Mouse (Mus musculus): Measurements from ENCODE around the gene March9. TPM values are rescaled to one million over a fixed set of nuclear protein-coding genes. Genes with fewer than 3 reads are reported as not detected.

Gene March9
- polyA plus RNA-seq, 1 experiment, result 1.3 TPM

GRCm38 (mm10) chr10:127041774-127042338 lies 18.1 kb downstream of the March9 start:
- TF ChIP-seq FLI1 (IDR thresholded peaks at IDR 0.05; ENCODE audit: low read length), result no peak
- no peak for TF ChIP-seq GATA1 (IDR thresholded peaks at IDR 0.05; ENCODE audit: borderline replicate concordance, low read length)
- Histone ChIP-seq H3K4me3 (replicated peaks) (peak overlapping the region; percentile 94), H3K9me3 (no peaks in the 10 kb centered on the region), H3K4me1 (peaks cover 38% of the 10 kb centered on the region), H3K27me3 (replicated peaks) (peaks cover 34% of the 10 kb centered on the region), H3K36me3 (replicated peaks; ENCODE audit: low read length) (peaks cover 22% of the 10 kb centered on the region)

GRCm38 (mm10) chr10:127041274-127041766 lies 18.7 kb downstream of the March9 start, which contains the start of the genes Mettl1 and Eef1akmt3:
Mettl1 (plus strand) TSS chr10:127041414.
Eef1akmt3 (minus strand) TSS chr10:127041513.
- H3K4me3 ChIP-seq (replicated peaks), result peak within 1 kb of the TSS; percentile 94
- peaks cover 35% of the 10 kb centered on the region for H3K27me3 ChIP-seq (replicated peaks)
- H3K4me1 ChIP-seq, result peaks cover 38% of the 10 kb centered on the region
- no peaks in the 10 kb centered on the region for H3K9me3 ChIP-seq
- H3K36me3 ChIP-seq (replicated peaks; ENCODE audit: low read length), result peaks cover 18% of the 10 kb centered on the region
- no peak for TF ChIP-seq GATA1 (IDR thresholded peaks at IDR 0.05; ENCODE audit: borderline replicate concordance, low read length)

- peaks cover 40% of the 10 kb centered on the region for H3K27me3 ChIP-seq (replicated peaks)
- no peaks in the 10 kb centered on the region for H3K9me3 ChIP-seq
- peak overlapping the region; percentile 94 for H3K4me3 ChIP-seq (replicated peaks)
- H3K4me1 ChIP-seq, result peaks cover 35% of the 10 kb centered on the region
- TF ChIP-seq FLI1 (IDR thresholded peaks at IDR 0.05; ENCODE audit: low read length), result no peak
- H3K36me3 ChIP-seq (replicated peaks; ENCODE audit: low read length), result peaks cover 14% of the 10 kb centered on the region
Observed at GRCm38 (mm10) chr10:127040569-127041214, 19.3 kb downstream of the March9 start.

GRCm38 (mm10) chr10:127037641-127038040 lies 22.3 kb downstream of the March9 start:
- Histone ChIP-seq H3K4me3 (replicated peaks) (no peak overlapping the region), H3K9me3 (no peaks in the 10 kb centered on the region), H3K36me3 (replicated peaks; ENCODE audit: low read length) (no peaks in the 10 kb centered on the region), H3K4me1 (peaks cover 25% of the 10 kb centered on the region), H3K27me3 (replicated peaks) (peaks cover 40% of the 10 kb centered on the region)
- TF ChIP-seq GATA1 (IDR thresholded peaks at IDR 0.05; ENCODE audit: borderline replicate concordance, low read length) (no peak), FLI1 (IDR thresholded peaks at IDR 0.05; ENCODE audit: low read length) (no peak)

- no peaks in the 10 kb centered on the region for H3K36me3 ChIP-seq (replicated peaks; ENCODE audit: low read length)
- no peak for TF ChIP-seq FLI1 (IDR thresholded peaks at IDR 0.05; ENCODE audit: low read length)
- no peak for TF ChIP-seq GATA1 (IDR thresholded peaks at IDR 0.05; ENCODE audit: borderline replicate concordance, low read length)
- no peak overlapping the region for H3K4me3 ChIP-seq (replicated peaks)
- H3K9me3 ChIP-seq, result no peaks in the 10 kb centered on the region
- H3K4me1 ChIP-seq, result peaks cover 14% of the 10 kb centered on the region
- peaks cover 37% of the 10 kb centered on the region for H3K27me3 ChIP-seq (replicated peaks)
Observed at GRCm38 (mm10) chr10:127036273-127036672, 23.7 kb downstream of the March9 start.

GRCm38 (mm10) chr10:127033301-127033741 lies 26.7 kb downstream of the March9 start:
- Histone ChIP-seq H3K4me3 (replicated peaks) (no peak overlapping the region), H3K36me3 (replicated peaks; ENCODE audit: low read length) (peaks cover 11% of the 10 kb centered on the region), H3K9me3 (no peaks in the 10 kb centered on the region), H3K27me3 (replicated peaks) (peaks cover 14% of the 10 kb centered on the region), H3K4me1 (peaks cover 16% of the 10 kb centered on the region; the same call in 1 of the 2 replicates)
- no peak for TF ChIP-seq GATA1 (IDR thresholded peaks at IDR 0.05; ENCODE audit: borderline replicate concordance, low read length)
- TF ChIP-seq FLI1 (IDR thresholded peaks at IDR 0.05; ENCODE audit: low read length), result no peak

GRCm38 (mm10) chr10:127030336-127031296 lies 29.4 kb downstream of the March9 start, which contains the start of gene Tsfm:
Tsfm (minus strand) TSS chr10:127030840.
- peaks cover 37% of the 10 kb centered on the region for H3K36me3 ChIP-seq (replicated peaks; ENCODE audit: low read length)
- H3K27me3 ChIP-seq (replicated peaks), result no peaks in the 10 kb centered on the region
- H3K9me3 ChIP-seq, result no peaks in the 10 kb centered on the region
- TF ChIP-seq FLI1 (IDR thresholded peaks at IDR 0.05; ENCODE audit: low read length) (no peak), GATA1 (IDR thresholded peaks at IDR 0.05; ENCODE audit: borderline replicate concordance, low read length) (no peak)
- H3K4me1 ChIP-seq, result peaks cover 16% of the 10 kb centered on the region; the same call in 1 of the 2 replicates
- H3K4me3 ChIP-seq (replicated peaks), result peak within 1 kb of the TSS; percentile 97

GRCm38 (mm10) chr10:127018422-127018821 lies 41.6 kb downstream of the March9 start:
- Histone ChIP-seq H3K27me3 (replicated peaks) (peaks cover 18% of the 10 kb centered on the region), H3K4me1 (peaks cover 5% of the 10 kb centered on the region; the same call in 1 of the 2 replicates), H3K36me3 (replicated peaks; ENCODE audit: low read length) (peaks cover 29% of the 10 kb centered on the region), H3K9me3 (no peaks in the 10 kb centered on the region), H3K4me3 (replicated peaks) (no peak overlapping the region)
- TF ChIP-seq GATA1 (IDR thresholded peaks at IDR 0.05; ENCODE audit: borderline replicate concordance, low read length), result no peak
- TF ChIP-seq FLI1 (IDR thresholded peaks at IDR 0.05; ENCODE audit: low read length), result no peak

GRCm38 (mm10) chr10:127017071-127017470 lies 42.9 kb downstream of the March9 start:
- peaks cover 5% of the 10 kb centered on the region; the same call in 1 of the 2 replicates for H3K4me1 ChIP-seq
- H3K4me3 ChIP-seq (replicated peaks), result no peak overlapping the region
- TF ChIP-seq GATA1 (IDR thresholded peaks at IDR 0.05; ENCODE audit: borderline replicate concordance, low read length) (no peak), FLI1 (IDR thresholded peaks at IDR 0.05; ENCODE audit: low read length) (no peak)
- H3K36me3 ChIP-seq (replicated peaks; ENCODE audit: low read length), result peaks cover 17% of the 10 kb centered on the region
- peaks cover 19% of the 10 kb centered on the region for H3K27me3 ChIP-seq (replicated peaks)
- no peaks in the 10 kb centered on the region for H3K9me3 ChIP-seq
